Mouse (Mus musculus): ENCODE results near the gene Galnt9. TPM values are rescaled to one million over a fixed set of nuclear protein-coding genes. Genes with fewer than 3 reads are reported as not detected.

Gene Galnt9
- polyA plus RNA-seq, 1 experiment, result not detected

- Histone ChIP-seq H3K4me1 (ENCODE audit: control insufficient read depth, insufficient read depth, low read length) (no peaks in the 10 kb centered on the region), H3K27ac (ENCODE audit: control insufficient read depth, insufficient read depth, low read depth, low read length, poor library complexity) (no peak overlapping the region), H3K4me3 (replicated peaks; ENCODE audit: control insufficient read depth, low read depth, low read length) (no peak overlapping the region)
- WGBS, result 45% methylated on average over 2 of the region's 2 CpGs
- TF ChIP-seq CTCF (IDR thresholded peaks at IDR 0.05; ENCODE audit: control insufficient read depth, insufficient read depth, low read length) (no peak), POLR2A (IDR thresholded peaks at IDR 0.05; ENCODE audit: borderline replicate concordance, control insufficient read depth, low read depth, low read length) (no peak)
Observed at GRCm38 (mm10) chr5:110555198-110555597, 11.0 kb downstream of the Galnt9 start.

GRCm38 (mm10) chr5:110558368-110558767 is 14.2 kb downstream of the Galnt9 start:
- TF ChIP-seq CTCF (IDR thresholded peaks at IDR 0.05; ENCODE audit: control insufficient read depth, insufficient read depth, low read length) (no peak), POLR2A (IDR thresholded peaks at IDR 0.05; ENCODE audit: borderline replicate concordance, control insufficient read depth, low read depth, low read length) (no peak)
- WGBS, result 12% methylated on average over 8 of the region's 8 CpGs
- H3K27ac ChIP-seq (ENCODE audit: control insufficient read depth, insufficient read depth, low read depth, low read length, poor library complexity), result no peak overlapping the region
- H3K4me3 ChIP-seq (replicated peaks; ENCODE audit: control insufficient read depth, low read depth, low read length), result no peak overlapping the region
- H3K4me1 ChIP-seq (ENCODE audit: control insufficient read depth, insufficient read depth, low read length), result no peaks in the 10 kb centered on the region

GRCm38 (mm10) chr5:110559679-110560078 is 15.5 kb downstream of the Galnt9 start:
- Histone ChIP-seq H3K4me1 (ENCODE audit: control insufficient read depth, insufficient read depth, low read length) (no peaks in the 10 kb centered on the region), H3K27ac (ENCODE audit: control insufficient read depth, insufficient read depth, low read depth, low read length, poor library complexity) (no peak overlapping the region), H3K4me3 (replicated peaks; ENCODE audit: control insufficient read depth, low read depth, low read length) (no peak overlapping the region)
- WGBS, result 77% methylated on average over 8 of the region's 8 CpGs
- TF ChIP-seq POLR2A (IDR thresholded peaks at IDR 0.05; ENCODE audit: borderline replicate concordance, control insufficient read depth, low read depth, low read length) (no peak), CTCF (IDR thresholded peaks at IDR 0.05; ENCODE audit: control insufficient read depth, insufficient read depth, low read length) (no peak)

- H3K4me1 ChIP-seq (ENCODE audit: control insufficient read depth, insufficient read depth, low read length), result no peaks in the 10 kb centered on the region
- TF ChIP-seq POLR2A (IDR thresholded peaks at IDR 0.05; ENCODE audit: borderline replicate concordance, control insufficient read depth, low read depth, low read length) (no peak), CTCF (IDR thresholded peaks at IDR 0.05; ENCODE audit: control insufficient read depth, insufficient read depth, low read length) (no peak)
- H3K27ac ChIP-seq (ENCODE audit: control insufficient read depth, insufficient read depth, low read depth, low read length, poor library complexity), result no peak overlapping the region
- no peak overlapping the region for H3K4me3 ChIP-seq (replicated peaks; ENCODE audit: control insufficient read depth, low read depth, low read length)
- WGBS, result 73% methylated on average over 16 of the region's 16 CpGs
Observed at GRCm38 (mm10) chr5:110562741-110563326, 18.7 kb downstream of the Galnt9 start.

- 72% methylated on average over 4 of the region's 4 CpGs for WGBS
- Histone ChIP-seq H3K4me3 (replicated peaks; ENCODE audit: control insufficient read depth, low read depth, low read length) (no peak overlapping the region), H3K4me1 (ENCODE audit: control insufficient read depth, insufficient read depth, low read length) (no peaks in the 10 kb centered on the region), H3K27ac (ENCODE audit: control insufficient read depth, insufficient read depth, low read depth, low read length, poor library complexity) (no peak overlapping the region)
- TF ChIP-seq CTCF (IDR thresholded peaks at IDR 0.05; ENCODE audit: control insufficient read depth, insufficient read depth, low read length) (no peak), POLR2A (IDR thresholded peaks at IDR 0.05; ENCODE audit: borderline replicate concordance, control insufficient read depth, low read depth, low read length) (no peak)
Observed at GRCm38 (mm10) chr5:110564986-110565644, 21.0 kb downstream of the Galnt9 start.

GRCm38 (mm10) chr5:110567547-110567946 is 23.4 kb downstream of the Galnt9 start:
- WGBS, result 49% methylated on average over 2 of the region's 2 CpGs
- TF ChIP-seq POLR2A (IDR thresholded peaks at IDR 0.05; ENCODE audit: borderline replicate concordance, control insufficient read depth, low read depth, low read length), result no peak
- TF ChIP-seq CTCF (IDR thresholded peaks at IDR 0.05; ENCODE audit: control insufficient read depth, insufficient read depth, low read length), result no peak
- H3K27ac ChIP-seq (ENCODE audit: control insufficient read depth, insufficient read depth, low read depth, low read length, poor library complexity), result no peak overlapping the region
- no peaks in the 10 kb centered on the region for H3K4me1 ChIP-seq (ENCODE audit: control insufficient read depth, insufficient read depth, low read length)
- H3K4me3 ChIP-seq (replicated peaks; ENCODE audit: control insufficient read depth, low read depth, low read length), result no peak overlapping the region

- H3K27ac ChIP-seq (ENCODE audit: control insufficient read depth, insufficient read depth, low read depth, low read length, poor library complexity), result no peak overlapping the region
- no peak for TF ChIP-seq CTCF (IDR thresholded peaks at IDR 0.05; ENCODE audit: control insufficient read depth, insufficient read depth, low read length)
- TF ChIP-seq POLR2A (IDR thresholded peaks at IDR 0.05; ENCODE audit: borderline replicate concordance, control insufficient read depth, low read depth, low read length), result no peak
- WGBS, result 72% methylated on average over 6 of the region's 6 CpGs
- H3K4me3 ChIP-seq (replicated peaks; ENCODE audit: control insufficient read depth, low read depth, low read length), result no peak overlapping the region
- no peaks in the 10 kb centered on the region for H3K4me1 ChIP-seq (ENCODE audit: control insufficient read depth, insufficient read depth, low read length)
Observed at GRCm38 (mm10) chr5:110574888-110575287, 30.7 kb downstream of the Galnt9 start.

GRCm38 (mm10) chr5:110579296-110579695 is 35.1 kb downstream of the Galnt9 start:
- TF ChIP-seq POLR2A (IDR thresholded peaks at IDR 0.05; ENCODE audit: borderline replicate concordance, control insufficient read depth, low read depth, low read length) (no peak), CTCF (IDR thresholded peaks at IDR 0.05; ENCODE audit: control insufficient read depth, insufficient read depth, low read length) (no peak)
- Histone ChIP-seq H3K27ac (ENCODE audit: control insufficient read depth, insufficient read depth, low read depth, low read length, poor library complexity) (no peak overlapping the region), H3K4me1 (ENCODE audit: control insufficient read depth, insufficient read depth, low read length) (no peaks in the 10 kb centered on the region), H3K4me3 (replicated peaks; ENCODE audit: control insufficient read depth, low read depth, low read length) (no peak overlapping the region)
- WGBS, result 77% methylated on average over 4 of the region's 4 CpGs

Measured in bone marrow, adult 2 months (tissue).